In the genomic region with DNA sequence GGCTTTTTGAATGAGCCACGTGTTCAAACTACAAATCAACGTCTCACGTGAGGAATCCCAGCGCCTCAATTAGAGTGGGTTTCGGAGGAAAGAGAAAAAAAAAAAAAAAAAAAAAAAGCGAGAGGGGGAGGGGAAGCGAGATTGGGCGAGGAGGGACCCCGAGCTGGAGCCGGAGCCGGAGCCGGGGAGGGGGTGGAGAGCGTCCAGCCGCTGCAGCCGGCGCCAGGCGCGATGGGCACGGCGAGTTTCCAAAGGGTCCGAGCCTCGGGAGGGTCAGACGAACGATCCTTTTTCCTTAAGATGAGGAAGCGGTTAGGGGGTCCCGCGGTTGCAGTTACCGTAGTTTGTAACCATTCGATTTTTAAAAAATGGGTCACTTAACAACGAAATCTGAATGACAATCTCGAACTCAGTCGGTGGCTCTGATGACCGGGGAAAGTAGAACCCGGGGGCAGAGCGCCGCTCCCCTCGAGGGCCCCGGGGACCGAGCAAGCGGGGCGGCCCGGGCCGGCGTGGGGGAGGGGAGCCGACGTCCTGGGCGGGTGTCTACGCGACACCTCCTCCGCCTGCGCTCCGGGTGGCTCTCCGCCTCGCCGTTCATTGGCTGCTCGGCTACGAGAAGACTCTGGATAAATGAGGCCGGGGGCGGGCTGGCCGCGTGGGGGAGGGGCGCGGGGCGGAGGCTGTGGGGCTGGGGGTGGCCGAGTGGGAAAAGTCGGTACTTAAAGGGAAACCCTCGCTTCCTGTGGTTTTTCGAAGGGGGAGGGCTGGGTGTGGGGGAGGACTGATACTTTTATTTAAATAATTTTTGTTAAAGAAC, we compare ENCODE assay signal across 8 mouse cellular contexts. TPM values are rescaled to one million over a fixed set of nuclear protein-coding genes. Genes with fewer than 3 reads are reported as not detected.
A peak's percentile ranks its signal among the peaks of the same experiment; 100 is the strongest.
DNase-seq lines count a peak whose midpoint lies in the region; ATAC-seq and TF ChIP-seq lines count a peak whose summit lies in the region.

A gene (minus strand): TSS at position 30 of the 820 bp plus-strand sequence.

- 1% methylated on average over 58 of the region's 68 CpGs for WGBS in lung, embryonic 15.5 days
- WGBS in heart, embryonic 10.5 days = under 1% methylated on average over 67 of the region's 68 CpGs

- H3K9ac ChIP-seq in lung, embryonic 15.5 days = peak within 1 kb of the TSS; percentile 94

- H3K79me2 ChIP-seq in myocyte (ENCODE audit: control insufficient read depth, insufficient read depth) = no peaks in the 10 kb centered on the region

- peak within 1 kb of the TSS; percentile 98 for H3K27ac ChIP-seq in lung, embryonic 15.5 days
- H3K27ac ChIP-seq in bone marrow macrophage, adult 2 months (ENCODE audit: insufficient read depth, low read depth, low read length) = peak within 1 kb of the TSS; percentile 79
- H3K27ac ChIP-seq in heart, embryonic 10.5 days = peak within 1 kb of the TSS; percentile 99

- H3K4me2 ChIP-seq in lung, embryonic 15.5 days = peak within 1 kb of the TSS; percentile 91
- H3K4me2 ChIP-seq in myocyte (ENCODE audit: low read depth) = peak within 1 kb of the TSS; percentile 30

- peak; percentile 83 for ATAC-seq in lung, embryonic 15.5 days (ENCODE audit: borderline replicate concordance, extremely low read depth, low FRiP score, low TSS enrichment)

- no peak for DNase-seq in lung, postnatal 36 days
- peak; percentile 98 for DNase-seq in heart, embryonic 10.5 days (ENCODE audit: low spot score)
- DNase-seq in kidney, postnatal 4 days = peak; percentile 82 to 87
- peak; percentile 87 for DNase-seq in thymus, postnatal 25 days
- DNase-seq in layer of hippocampus, adult 9-11 months = no peak

- H3ac ChIP-seq in myocyte (ENCODE audit: control insufficient read depth, insufficient read length) = no peak within 1 kb of the TSS

- no peaks in the 10 kb centered on the region for H3K9me3 ChIP-seq in lung, embryonic 15.5 days
- no peaks in the 10 kb centered on the region for H3K9me3 ChIP-seq in heart, embryonic 10.5 days

- H3K4me1 ChIP-seq in lung, embryonic 15.5 days = peaks cover 28% of the 10 kb centered on the region
- H3K4me1 ChIP-seq in bone marrow macrophage, adult 2 months (ENCODE audit: control insufficient read depth, insufficient read depth, low read length) = peaks cover 17% of the 10 kb centered on the region
- H3K4me1 ChIP-seq in heart, embryonic 10.5 days = peaks cover 29% of the 10 kb centered on the region

- no peaks in the 10 kb centered on the region for H3K36me3 ChIP-seq in lung, embryonic 15.5 days
- no peaks in the 10 kb centered on the region for H3K36me3 ChIP-seq in heart, embryonic 10.5 days
- H3K36me3 ChIP-seq in myocyte (ENCODE audit: control insufficient read depth, insufficient read depth) = no peaks in the 10 kb centered on the region

- peaks cover 2% of the 10 kb centered on the region; the same call in 1 of the 2 replicates for H3K27me3 ChIP-seq in lung, embryonic 15.5 days
- no peaks in the 10 kb centered on the region for H3K27me3 ChIP-seq in heart, embryonic 10.5 days (ENCODE audit: insufficient read depth, poor library complexity, severe bottlenecking)
- H3K27me3 ChIP-seq in myocyte (ENCODE audit: control insufficient read depth, insufficient read depth, insufficient read length) = peaks cover 55% of the 10 kb centered on the region

- TF ChIP-seq CTCF in bone marrow macrophage, adult 2 months (IDR thresholded peaks at IDR 0.05; ENCODE audit: low read depth, low read length) = no peak

- no peak for TF ChIP-seq POLR2A in bone marrow macrophage, adult 2 months (IDR thresholded peaks at IDR 0.05; ENCODE audit: borderline replicate concordance, low read depth, low read length)
- no peak for TF ChIP-seq POLR2A in myocyte (IDR thresholded peaks at IDR 0.05; ENCODE audit: insufficient read length, low read depth)

- H3K4me3 ChIP-seq in lung, embryonic 15.5 days = peak within 1 kb of the TSS; percentile 95
- peak within 1 kb of the TSS; percentile 93 for H3K4me3 ChIP-seq in bone marrow macrophage, adult 2 months (ENCODE audit: insufficient read depth, low read length)
- peak within 1 kb of the TSS; percentile 99 for H3K4me3 ChIP-seq in heart, embryonic 10.5 days
- H3K4me3 ChIP-seq in myocyte = no peak within 1 kb of the TSS

TF ChIP-seq in myocyte, 11 proteins besides CTCF, POLR2A, EP300 and RAD21:
- TF ChIP-seq MYOD1 (IDR thresholded peaks at IDR 0.05; ENCODE audit: control insufficient read depth in 1 of 3, insufficient read length in 2 of 3, low read depth in 2 of 3) (no peak), CEBPB (IDR thresholded peaks at IDR 0.05; ENCODE audit: insufficient read depth, poor library complexity, severe bottlenecking) (no peak), USF1 (IDR thresholded peaks at IDR 0.05; ENCODE audit: low read depth) (no peak)

RNA-seq across cellular contexts. Expression of the gene that starts here (rescaled TPM):
- 46.5 and 50.5 TPM in 2 replicates for polyA plus RNA-seq in lung, embryonic 15.5 days (2015; fragmentation: Nextera tagmentation; extraction: Ambion mirVana)
- polyA plus RNA-seq in bone marrow macrophage, adult 2 months (2012; ENCODE audit: insufficient read depth, insufficient read length, missing spikeins) = 0.68 and 0.79 TPM in 2 replicates
- polyA plus RNA-seq in heart, embryonic 10.5 days (2016; fragmentation: Nextera tagmentation; extraction: Ambion mirVana) = 80.6 and 96.1 TPM in 2 replicates
- polyA plus RNA-seq in myocyte (2012; fragmentation: generic; extraction: Trizol) = 0.26 TPM

Comparison
In these comparisons a context has a peak if more than half of its experiments do, and no peak if none do; other contexts are left out.
1. RNA of the gene that starts here (polyA plus RNA-seq): 80.6 to 96.1 TPM in heart, embryonic 10.5 days and 46.5 to 50.5 TPM in lung, embryonic 15.5 days; 0.68 to 0.79 TPM in bone marrow macrophage, adult 2 months and 0.26 TPM in myocyte (single experiment); every median in the first group is over 10 times any median in the second.
2. DNase-seq: peak in heart, embryonic 10.5 days (single experiment), kidney, postnatal 4 days (2 of 2) and thymus, postnatal 25 days (single experiment); none in lung, postnatal 36 days (single experiment) and layer of hippocampus, adult 9-11 months (single experiment).
3. Peak in every context shown above with its lines, with median percentiles within 50 percentile points of each other: H3K27ac ChIP-seq.